Mouse (Mus musculus) ES-Bruce4 (cell line): Measurements from ENCODE around the gene Upk3a.

ENCODE experiments used
- CTCF ChIP-seq: IDR thresholded peaks from one replicate; pipeline ENCODE4 v1.8.1; 2011; ENCODE audit warnings: low read depth, low read length
- EP300 ChIP-seq: IDR thresholded peaks from 2 replicates; pipeline ENCODE4 v1.6.1; 2011; ENCODE audit warnings: low read depth, low read length; ENCODE audit not compliant: insufficient read depth
- POLR2A ChIP-seq: IDR thresholded peaks from one replicate; pipeline ENCODE4 v1.8.1; 2011; ENCODE audit warnings: low read length; ENCODE audit not compliant: insufficient read depth

DNA sequence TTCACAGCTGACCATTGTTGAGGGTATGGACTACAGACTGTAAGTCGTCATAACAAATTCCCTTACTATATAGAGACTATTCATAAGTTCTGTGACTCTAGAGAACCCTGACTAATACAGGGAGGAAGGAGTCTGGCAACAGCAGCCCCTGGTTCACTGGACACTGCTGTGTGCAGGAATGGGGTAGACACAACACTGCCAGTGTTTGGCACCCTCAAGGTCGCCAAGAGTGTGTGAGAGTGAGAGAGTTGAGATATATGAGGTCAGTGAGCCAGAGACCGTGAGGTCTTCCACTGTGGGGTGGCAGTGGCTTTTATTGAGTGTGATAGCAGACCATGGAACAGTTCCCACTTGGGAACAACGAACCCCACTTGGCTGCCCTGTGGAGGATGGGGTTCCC is 9.3 kb downstream of the Upk3a start:
- TF ChIP-seq CTCF (no peak), POLR2A (no peak), EP300 (no peak)
